Mouse (Mus musculus): ENCODE data around the gene Mak.

Mak gene

DNA sequence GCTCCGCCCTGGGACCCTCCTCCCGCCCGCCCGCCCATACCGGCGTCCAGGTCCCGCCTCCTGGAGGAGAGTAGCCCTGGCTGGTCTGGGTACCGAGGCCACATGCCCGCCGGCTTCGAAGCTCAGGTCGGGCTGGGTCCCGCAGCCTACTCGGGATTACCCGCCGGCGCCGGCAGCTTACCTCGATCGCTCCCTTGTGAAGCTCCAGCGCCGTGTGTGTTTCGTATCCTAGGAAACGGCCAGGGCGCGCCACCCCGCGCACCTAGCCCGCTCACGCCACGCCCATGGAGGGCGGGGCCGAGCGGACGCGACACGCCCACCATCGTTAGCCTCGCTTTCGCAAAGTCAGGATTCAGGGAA lies at the start of gene Mak:
Gene Mak (minus strand): TSS at position 286 of the 360 bp plus-strand sequence.
- DNase-seq = peak; percentile 89

DNA sequence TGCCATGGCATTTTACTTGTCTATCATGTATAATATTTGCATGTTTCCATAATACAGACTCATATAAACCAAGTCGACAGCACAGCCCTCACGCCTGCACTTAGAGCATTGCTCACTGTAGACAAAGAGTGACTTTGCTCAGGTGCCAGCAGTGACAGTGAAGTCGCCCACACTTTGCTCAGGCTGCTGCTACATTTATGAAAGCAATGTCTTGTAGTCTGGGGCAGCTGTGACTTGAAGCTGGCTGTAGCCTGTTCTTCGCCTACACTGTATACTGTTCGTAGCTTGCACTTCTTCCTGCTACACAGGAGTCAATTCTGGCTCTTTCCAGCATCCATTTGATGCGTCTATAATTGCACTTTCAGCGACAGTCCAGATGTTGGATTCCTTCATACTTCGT lies 49.6 kb upstream of the Mak start:
- no peak for DNase-seq

DNA sequence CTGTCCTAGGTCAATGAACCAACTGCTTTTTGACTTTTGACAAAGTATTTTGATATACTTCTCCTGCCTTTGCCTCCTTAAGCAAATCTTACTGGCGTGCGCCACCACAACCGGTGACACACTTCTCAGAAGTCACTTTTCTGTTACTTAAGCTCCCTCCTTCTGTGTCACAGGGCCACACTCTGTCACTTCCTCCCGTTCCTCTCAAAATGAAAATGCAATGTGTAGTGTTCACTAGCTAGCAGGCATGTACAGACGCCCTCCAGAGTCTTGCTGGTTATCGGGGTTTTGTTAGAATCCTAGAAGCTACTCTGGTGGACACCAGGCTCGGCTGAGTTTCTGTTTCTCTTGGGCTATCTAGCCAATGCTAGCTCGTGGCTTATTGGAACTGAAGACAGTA lies 48.8 kb upstream of the Mak start:
- no peak for DNase-seq

DNA sequence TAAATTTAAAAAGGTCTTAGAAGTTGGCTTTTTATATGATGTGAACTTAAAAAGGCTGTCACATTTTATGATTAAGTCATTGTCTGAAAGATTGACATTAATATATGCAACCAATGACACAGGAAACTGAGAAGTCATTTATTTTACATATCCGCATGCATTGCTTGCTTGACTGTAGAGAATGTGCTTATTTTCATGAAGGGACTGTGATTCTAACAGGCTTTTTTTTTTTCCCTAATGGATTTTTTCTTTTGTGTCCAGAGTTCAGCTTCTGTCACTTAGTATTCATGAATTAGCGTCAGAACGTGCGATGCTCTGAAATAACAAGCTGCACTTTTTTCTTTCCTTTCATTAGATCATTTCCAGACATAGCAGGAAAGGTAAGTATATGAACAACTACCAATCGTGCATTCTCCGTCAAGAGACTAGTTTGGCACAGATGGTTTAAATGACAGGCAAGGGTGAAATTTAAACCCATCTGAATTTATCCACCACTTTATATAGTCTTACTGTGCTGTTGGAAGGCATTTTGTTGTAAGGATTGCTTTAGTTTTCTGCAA lies 44.2 kb upstream of the Mak start:
- DNase-seq = no peak

DNA sequence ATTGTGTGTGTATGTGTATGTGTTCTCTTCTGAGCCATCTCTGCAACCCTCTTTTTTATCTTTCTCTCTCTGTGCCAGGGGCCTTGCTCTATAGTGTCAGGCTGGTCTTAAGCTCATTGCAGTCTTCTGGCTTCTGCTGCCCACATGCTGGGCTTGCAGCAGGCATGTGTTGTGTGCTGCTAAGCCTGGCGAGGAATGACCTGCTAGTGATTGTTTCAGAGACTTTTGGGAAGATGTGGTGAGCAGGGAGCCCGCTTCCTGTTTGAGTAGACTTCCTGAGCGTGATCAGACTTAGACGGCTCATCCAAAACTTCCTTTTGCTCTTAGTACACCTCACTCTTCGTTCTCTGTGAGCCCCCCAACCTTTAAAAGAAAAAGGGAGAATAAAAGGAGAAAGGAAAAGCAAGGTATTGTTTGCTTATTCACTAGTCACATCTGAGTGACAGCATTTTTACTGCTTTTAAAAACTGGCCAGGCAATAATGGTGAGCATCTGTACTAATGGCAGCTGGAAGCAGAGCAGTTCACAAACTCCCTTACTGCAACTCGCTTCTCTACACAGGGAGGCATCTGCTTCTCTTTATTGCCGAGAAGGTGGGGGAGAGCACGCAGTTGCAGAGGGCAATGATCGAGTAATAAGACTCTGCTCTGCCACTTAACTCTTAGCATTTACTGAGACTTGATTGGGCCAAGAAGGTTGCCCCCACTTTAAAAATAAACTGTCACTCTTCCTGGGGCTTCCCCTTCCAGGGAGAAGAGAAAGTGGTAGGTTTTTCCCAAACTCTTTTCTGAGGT lies 39.8 kb upstream of the Mak start:
- peak; percentile 33 for DNase-seq

DNA sequence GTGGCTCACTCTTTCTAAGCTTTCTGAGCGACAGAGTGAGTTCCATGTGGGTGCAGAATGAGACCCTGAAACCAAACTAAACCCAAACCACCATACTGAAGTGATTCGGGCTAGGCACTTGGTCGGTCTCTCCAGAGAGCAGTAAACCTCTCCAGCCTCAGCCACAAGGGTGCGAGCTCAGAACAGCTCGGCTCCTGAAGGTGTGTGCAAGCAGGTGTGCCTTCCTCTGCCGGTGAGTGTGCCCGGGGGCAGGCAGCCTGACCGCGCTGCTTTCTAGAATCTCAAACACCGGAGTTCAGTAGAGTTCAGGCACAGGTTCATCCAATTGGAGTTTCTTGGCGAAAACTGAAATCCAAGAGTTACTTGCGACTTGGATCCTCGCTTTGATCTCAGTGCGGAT lies 34.4 kb upstream of the Mak start, which contains the start of gene Sycp2l:
Gene Sycp2l (plus strand): TSS at position 368 of the 400 bp plus-strand sequence.
- DNase-seq = no peak

DNA sequence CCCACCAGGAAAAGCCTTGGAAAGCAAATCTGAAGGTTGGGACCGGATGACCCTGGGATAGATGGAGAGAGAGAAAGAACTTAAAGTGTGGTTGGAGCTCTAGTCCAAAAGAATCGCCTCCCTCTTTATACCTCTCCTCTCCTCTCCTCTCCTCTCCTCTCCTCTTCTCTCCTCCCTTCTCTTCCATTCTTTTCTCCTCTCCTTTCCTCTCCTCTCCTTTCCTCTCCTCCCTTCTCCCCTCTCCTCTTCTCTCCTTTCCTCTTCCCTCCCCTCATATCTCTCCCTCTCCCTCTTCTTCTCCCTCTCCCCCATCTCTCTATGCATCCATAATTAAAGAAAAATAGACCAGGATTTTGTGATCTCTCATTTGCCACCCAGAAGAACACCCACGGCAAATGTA lies 31.4 kb upstream of the Mak start, which contains the start of gene Gcm2:
Gene Gcm2 (minus strand): TSS at position 101 of the 400 bp plus-strand sequence.
- no peak for DNase-seq

DNA sequence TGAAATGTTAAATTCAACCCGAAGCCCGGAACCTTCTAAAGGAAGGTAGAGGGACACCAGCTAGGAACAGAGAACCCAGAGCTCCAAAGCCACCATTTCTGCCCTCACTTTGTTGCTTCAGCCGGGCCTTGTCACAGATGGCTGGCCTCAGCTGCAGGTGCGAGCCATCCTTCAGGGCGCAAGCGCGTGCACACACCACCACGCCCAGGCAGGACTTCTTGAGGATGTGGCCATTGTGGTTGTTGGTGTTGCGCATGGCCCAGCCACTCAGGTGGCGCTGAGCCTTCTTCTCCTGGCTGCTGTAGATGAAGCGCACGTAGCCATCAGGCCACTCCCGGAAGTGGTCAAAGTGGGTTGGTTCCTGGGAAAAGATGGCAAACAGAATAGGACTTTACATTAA lies 26.0 kb upstream of the Mak start:
- DNase-seq = no peak

DNA sequence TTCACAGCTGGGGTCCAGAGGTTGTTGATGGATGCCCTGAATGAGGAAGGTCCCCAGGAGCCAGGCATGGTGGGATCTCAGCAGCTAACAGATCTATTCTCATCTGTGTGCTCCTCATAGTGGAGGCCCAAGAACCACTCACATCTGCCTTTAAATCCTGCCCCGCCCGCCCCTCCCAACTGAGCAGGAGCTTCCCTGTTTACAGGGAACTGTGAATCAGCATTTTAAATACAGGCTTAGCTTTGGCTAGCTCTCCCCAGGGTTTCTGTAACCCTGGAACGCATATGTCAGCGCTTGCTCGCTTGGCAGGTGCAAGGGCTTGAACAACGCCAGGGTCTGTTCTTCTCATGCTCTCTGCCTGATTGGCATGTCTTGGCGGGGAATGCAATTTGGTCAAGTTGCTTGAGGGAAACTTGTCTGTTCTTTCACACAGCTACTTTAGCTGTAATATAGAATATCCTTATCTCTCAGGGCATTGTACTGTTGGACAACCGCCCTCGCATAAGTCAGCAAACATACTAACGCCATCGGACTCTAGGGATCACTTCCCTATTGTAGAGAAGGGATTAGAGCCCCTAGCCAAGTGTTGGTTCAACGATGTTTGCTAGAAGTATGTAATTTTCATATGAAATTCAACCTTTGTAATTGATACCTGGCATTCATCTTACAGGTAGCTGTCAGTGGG lies 24.5 kb upstream of the Mak start:
- DNase-seq = no peak

DNA sequence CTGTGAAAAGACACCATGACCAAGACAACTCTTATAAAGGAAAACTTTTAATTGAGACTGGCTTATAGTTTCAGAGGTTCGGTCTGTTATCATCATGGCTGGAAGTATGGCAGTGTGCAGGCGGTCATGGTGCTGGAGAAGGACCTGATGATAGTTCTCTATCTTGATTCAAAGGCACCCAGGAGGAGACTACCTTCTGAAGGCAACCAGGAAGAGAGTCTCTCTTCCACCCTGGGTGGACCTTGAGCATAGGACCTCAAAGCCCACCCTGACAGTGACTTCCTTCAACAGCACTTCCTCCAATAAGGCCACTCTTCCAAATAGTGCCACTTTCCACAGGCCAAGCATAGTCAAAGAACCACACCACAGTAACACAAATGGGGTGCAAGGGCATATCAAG lies 20.5 kb upstream of the Mak start:
- DNase-seq = no peak

DNA sequence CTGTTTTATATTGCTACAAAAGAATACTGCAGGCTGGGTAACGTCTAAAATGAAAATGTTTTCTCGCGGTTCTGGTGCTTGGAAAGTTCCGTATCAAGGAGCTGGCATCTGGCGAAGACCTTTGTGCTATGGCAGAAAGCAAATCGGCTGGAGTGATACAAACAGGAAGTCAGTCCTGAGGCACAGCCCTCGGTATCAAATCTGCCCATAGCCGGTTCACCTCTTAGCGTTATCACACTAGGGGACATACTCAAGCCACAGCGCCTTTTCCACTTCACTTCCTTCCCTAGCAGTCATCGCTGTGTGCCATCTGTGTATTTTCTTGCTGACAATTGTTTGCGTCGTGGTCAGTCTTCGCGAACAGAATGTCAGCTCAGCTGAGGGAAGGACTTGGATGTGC lies 18.8 kb upstream of the Mak start:
- no peak for DNase-seq

DNA sequence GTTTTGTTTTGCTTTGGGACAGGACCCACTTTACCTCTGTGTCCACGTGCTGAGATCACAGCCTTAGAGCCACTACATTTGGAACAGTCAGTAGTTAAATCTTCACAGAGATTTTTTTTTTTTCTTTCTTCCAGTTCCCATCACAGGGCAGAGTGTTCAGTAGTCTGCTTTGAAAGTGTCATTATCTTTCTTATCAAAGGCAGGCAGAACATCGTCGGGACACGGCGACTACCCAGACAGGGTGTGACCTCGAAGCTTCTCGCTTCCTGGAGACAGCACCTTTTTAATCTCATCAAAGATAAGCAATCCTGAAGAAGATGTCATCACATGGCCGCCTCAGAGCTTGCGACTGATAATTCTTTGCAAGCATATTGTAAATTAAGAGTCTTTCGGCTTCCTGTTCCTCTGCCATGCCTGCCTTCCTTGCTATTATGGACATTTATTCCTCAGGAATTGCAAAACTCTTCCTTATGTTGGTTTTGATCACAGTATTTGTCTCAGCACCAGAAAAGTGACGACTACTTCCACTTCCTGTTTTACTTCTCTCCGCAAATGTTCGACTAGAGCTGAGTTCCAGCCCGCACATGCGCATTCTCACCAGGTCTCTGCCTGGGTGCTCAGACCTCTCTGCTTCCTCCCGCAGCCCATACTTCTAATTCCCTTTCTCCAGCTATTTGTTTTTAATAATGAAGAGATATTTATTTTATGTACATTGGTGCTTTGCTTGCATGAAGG lies 18.0 kb upstream of the Mak start:
- no peak for DNase-seq

DNA sequence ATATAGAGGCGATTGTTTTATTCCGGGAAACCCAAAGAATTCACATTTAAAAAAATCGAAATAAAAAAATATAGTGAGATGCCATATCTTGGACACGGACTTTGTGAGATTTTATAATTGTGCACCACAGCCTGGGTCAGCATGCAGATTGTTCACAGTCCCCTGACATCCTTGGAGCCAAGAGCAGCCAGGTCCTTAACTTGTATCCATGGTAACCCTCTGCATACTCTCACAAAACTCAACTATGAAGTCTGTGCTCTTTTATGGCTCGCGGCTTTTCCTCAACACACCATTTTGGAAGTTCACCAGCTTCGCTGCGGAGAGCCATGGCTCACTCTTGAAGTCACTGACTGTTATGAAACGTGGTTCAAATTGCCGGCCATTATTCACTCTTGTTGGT lies 14.7 kb upstream of the Mak start:
- no peak for DNase-seq

DNA sequence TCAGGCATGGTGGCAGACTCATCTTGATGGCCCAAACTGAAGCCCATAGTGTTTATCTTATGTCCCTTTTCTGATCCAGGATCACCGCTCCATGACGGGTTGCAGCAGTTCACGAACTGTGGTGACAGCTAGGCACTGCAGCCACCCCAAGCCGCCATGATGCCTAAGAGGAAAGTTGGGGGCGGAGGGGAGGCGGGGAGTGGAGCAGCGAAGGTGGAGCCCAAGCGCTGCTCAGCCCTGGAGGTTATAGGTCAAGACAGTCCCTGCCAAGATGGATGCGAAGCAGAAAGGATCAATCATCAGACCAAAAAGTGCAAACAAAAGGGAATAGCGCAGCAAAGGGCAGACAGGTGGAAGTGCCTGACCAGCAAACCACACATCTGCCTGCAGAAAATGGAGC lies 11.8 kb upstream of the Mak start:
- peak; percentile 37 for DNase-seq

DNA sequence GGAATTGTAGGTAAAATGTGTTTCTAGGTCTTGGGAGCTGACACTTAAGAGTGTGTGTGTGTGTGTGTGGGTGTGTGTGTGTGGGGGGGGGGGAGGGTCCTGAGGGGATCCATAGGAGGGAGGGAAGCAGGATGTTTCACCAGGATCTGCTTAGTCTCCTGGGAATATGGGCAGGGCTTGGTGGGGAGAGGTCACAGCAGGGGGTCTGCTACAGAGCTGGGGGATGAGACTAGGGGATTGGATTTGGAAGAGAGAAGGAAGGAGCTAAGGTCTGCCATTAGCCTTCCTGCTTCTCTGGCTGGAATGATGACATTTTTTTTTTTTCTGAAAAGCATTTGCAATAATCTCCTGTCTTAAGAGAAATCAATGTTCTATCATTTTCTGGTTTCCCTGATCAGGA lies 9.2 kb upstream of the Mak start:
- no peak for DNase-seq

DNA sequence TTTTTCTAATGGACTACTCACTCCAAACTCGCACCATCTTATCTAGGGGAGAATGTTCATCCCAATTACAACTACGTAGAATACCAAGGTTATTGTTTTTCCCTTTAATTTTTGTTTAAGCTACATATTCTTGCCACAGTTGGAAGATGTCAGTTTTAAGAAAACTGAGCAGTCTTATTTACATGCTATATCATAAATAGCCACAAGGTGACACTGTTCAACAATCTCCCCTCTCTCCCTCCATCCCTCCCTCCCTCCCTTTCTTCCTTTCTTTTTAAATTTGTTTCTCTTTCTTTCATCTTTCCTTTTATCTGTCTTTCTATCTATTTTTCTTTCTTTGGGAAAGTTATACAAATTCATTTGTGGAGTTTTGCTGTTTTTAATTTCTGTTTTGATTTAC lies 5.6 kb upstream of the Mak start:
- DNase-seq = peak; percentile 35

DNA sequence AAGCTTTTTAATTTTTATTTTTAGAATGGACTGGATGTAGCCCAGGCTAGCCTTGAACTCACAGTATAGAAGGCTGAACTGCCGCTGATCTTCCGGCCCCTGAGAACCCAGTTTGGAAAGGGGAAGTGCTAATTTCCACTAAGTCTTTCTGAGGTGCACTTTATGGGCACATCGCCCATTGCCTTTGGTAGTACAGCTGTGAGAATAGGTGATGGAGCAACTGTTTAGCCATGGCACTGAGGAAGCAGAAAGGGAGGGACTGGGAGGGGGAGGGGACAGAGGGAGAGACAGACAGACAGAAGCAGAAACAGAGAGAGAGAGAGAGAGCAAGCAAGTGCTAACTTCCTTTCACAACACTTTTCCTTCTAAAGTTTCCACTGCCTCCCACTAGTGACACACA lies 5.0 kb upstream of the Mak start:
- DNase-seq = no peak

DNA sequence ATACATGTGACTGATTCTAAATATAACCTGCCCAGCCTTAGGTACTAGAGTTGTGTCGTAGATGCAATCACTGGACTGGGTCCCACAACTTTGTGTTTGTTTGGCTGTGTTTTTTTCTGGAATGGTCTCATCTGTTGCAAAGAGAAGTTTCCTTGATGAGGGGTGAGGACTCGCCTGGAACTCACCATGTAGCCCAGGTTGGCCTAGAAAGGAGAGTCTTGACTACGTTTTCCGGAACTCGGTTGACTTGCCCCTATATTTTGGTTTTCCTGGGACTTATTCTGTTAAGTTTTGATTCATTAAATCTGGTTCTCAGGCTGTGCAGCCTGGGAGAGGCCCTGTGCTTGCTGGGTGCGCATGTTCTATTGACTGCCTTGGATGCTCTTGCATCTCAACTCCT lies 1.2 kb upstream of the Mak start:
- no peak for DNase-seq

DNA sequence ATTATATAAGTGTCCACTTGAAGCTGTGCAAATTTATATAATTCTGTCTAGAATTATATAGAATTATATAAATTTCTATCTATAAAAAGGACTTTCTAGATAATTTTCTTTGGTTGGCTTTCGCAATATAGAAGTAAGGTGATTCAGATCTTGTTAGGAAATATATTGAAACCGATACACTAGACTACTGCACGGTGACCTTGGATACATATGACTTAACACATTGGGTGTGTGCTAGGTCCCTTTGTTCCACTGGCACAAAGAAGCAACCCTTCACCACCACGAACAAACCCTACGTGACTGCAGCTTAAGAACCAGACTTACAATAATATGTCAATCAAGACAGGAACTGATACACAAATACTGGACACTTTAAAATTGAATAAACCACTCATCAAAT lies 353 bp upstream of the Mak start:
- no peak for DNase-seq

DNA sequence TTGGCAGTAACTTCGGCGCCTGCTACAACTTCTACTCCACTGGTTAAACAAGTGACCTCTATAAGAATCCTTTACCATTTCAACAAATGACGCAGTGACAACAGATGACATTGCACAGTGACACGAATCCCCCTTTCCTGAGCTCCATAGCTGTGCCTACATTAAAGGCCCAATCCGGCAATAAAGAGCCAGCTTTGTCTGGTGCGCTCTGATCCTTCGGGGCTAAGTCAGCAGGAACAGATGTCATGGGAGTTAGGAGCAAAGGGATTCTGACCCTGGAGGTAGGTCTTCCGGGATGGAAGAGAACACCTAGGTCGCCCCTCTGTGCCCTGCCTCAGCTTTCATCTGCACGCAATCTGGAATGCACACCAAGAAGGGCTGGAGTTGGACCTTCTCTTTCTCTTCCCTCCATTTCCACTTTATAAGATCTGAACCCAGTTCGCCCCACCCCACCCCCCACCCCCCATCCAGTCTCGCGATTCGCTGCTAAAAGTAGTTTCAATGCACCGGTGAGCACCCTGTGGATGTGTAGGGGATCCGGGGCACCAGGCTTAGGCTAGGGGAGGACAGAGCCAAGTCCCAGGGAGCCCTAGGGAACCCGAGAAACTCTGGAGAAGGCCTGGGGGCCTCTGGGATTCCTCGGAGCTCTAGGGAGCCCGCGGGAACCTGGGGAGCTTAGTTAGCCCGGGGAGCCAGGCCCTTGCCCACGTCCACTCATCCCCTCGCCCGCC lies 651 bp downstream of the Mak start:
- peak; percentile 17 for DNase-seq

DNA sequence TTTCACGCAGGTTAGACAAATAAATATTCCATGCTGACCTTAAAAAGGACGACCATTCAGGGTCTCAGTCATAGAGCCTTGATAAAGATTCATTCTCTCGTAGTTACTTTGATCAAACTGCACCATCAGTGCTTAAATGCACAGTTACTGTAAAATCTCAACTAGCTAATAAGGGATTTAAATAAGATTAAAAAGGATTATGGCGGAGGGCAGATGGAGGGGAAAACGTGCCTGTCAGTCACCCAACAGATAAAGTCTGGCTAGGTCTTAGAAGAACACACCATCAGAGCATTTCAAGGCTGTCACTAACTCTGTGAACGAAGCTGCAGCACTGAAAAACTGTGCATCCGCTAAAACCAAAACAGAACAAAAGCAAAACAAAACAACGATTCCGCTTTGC lies 1.6 kb downstream of the Mak start:
- DNase-seq = no peak

DNA sequence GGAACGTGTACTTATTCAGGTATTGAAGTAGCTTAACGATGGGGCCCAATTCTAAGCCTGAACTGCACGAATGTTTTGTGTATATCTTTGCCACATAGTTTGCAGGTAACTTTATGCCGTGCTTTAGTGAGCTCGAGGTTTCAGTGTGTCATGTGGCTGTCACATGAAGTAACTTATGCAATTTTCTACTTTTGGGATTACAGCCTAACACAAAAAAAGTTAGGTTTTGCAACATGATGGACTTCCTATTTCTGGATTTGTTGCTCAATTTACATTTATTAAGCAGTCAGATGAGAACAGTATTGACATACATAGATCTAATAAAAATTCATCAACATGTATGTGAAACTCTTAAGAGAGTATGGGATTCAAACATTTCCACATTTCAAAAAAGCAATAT lies 5.7 kb downstream of the Mak start:
- no peak for DNase-seq

DNA sequence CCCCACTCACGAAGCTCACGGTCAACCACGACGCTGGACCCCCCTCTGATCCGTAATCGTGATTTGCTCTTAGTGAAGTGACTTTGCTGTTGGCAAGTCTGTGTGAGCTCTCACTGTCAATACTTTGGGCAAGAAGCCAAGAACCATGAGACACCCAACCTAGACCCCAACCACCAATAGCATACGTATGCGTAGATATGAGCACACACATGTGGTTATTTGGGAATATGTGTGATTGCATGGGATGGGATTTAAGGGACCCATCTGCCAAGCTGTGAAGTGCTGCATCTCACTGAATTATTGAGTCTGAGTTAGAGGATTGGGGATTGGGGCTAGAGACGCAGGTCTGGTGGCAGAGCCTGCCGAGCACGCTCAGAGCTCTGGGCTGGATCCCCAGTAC lies 7.9 kb downstream of the Mak start:
- no peak for DNase-seq
